Mouse (Mus musculus): Measurements from ENCODE around the gene Foxa1.

Gene Foxa1

GRCm38 (mm10) chr12:57539551-57539985, 7.1 kb downstream of the Foxa1 start:
- DNase-seq, result no peak

GRCm38 (mm10) chr12:57538588-57539550, 7.8 kb downstream of the Foxa1 start:
- DNase-seq, result no peak

GRCm38 (mm10) chr12:57537791-57538587, 8.7 kb downstream of the Foxa1 start:
- DNase-seq, result no peak

- no peak for DNase-seq
Measured at GRCm38 (mm10) chr12:57536909-57537670, 9.6 kb downstream of the Foxa1 start.

GRCm38 (mm10) chr12:57536056-57536908, 10.4 kb downstream of the Foxa1 start:
- no peak for DNase-seq

GRCm38 (mm10) chr12:57534879-57535611, 11.7 kb downstream of the Foxa1 start:
- DNase-seq, result no peak

- DNase-seq, result no peak
Measured at GRCm38 (mm10) chr12:57534517-57534878, 12.2 kb downstream of the Foxa1 start.

GRCm38 (mm10) chr12:57530474-57530873, 16.2 kb downstream of the Foxa1 start:
- no peak for DNase-seq

GRCm38 (mm10) chr12:57528335-57528734, 18.4 kb downstream of the Foxa1 start:
- no peak for DNase-seq

GRCm38 (mm10) chr12:57515702-57516377, 30.9 kb downstream of the Foxa1 start:
- no peak for DNase-seq

- no peak for DNase-seq
Measured at GRCm38 (mm10) chr12:57514552-57514951, 32.2 kb downstream of the Foxa1 start.

- no peak for DNase-seq
Measured at GRCm38 (mm10) chr12:57511560-57511959, 35.2 kb downstream of the Foxa1 start.

GRCm38 (mm10) chr12:57511127-57511526, 35.6 kb downstream of the Foxa1 start:
- DNase-seq, result no peak

- no peak for DNase-seq
Measured at GRCm38 (mm10) chr12:57509726-57510125, 37.0 kb downstream of the Foxa1 start.

- DNase-seq, result no peak
Measured at GRCm38 (mm10) chr12:57508938-57509337, 37.8 kb downstream of the Foxa1 start.

- DNase-seq, result no peak
Measured at GRCm38 (mm10) chr12:57505329-57505728, 41.4 kb downstream of the Foxa1 start.

- no peak for DNase-seq
Measured at GRCm38 (mm10) chr12:57500246-57500645, 46.5 kb downstream of the Foxa1 start.

- DNase-seq, result no peak
Measured at GRCm38 (mm10) chr12:57496347-57497119, 50.2 kb downstream of the Foxa1 start.
